25 mouse cellular contexts compared by ENCODE assay signal in the genomic region with DNA sequence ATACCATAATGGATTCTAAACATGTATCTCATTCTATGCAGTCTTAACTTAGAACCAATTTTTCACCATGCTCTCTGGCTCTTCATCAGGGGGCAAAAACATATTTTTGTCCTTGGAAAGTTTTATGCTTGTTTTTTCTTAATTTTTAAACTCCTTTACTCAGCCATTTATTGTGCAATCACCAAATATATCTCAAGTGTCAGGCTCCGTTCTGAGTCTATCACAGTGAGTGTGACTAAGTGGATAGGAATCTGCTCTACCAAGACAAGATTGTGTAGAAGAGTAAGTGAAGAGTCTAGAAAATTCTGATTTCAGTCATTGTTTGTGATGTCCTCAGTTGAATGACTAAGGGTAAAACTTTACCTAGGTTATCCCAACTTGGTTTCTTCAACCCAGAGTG.
DNase-seq lines count a peak whose midpoint lies in the region; ATAC-seq and TF ChIP-seq lines count a peak whose summit lies in the region.
"Had no signal": no experiment of that assay in that cellular context is flagged by ENCODE, and none has a peak within 500 bp of the region (broad histone marks: within the 10 kb centered on the region; RNA-seq: fewer than 3 reads in every experiment).

No protein-coding gene starts in this region.

- peak; percentile 12 to 29 for DNase-seq in heart, adult 9 months (ENCODE audit: low spot score in 2 of 2)
- no peak for DNase-seq in heart, postnatal 4 days
- peak; percentile 75 for DNase-seq in lung, postnatal 0 days (ENCODE audit: low spot score)
- DNase-seq in lung, postnatal 10 days: no peak
- peak; percentile 20 for DNase-seq in Muller cell, postnatal 12 days (ENCODE audit: inconsistent ontology term)
- DNase-seq in liver, embryonic 11.5 days (ENCODE audit: low spot score): no peak
- DNase-seq: cerebellum, adult 11 months; cerebellum, adult 9-11 months; gastrocnemius, postnatal 36 days; layer of hippocampus, adult 9-11 months; retina, postnatal 1 day; right cerebral cortex, postnatal 25 days had no signal

- no peaks in the 10 kb centered on the region for H3K4me1 ChIP-seq in lung, postnatal 0 days (ENCODE audit: insufficient read depth, low read depth, low read length)
- no peaks in the 10 kb centered on the region for H3K4me1 ChIP-seq in liver, embryonic 11.5 days (replicated peaks; ENCODE audit: control insufficient read depth, insufficient read depth, low read length)
- H3K4me1 ChIP-seq: embryonic facial prominence, embryonic 15.5 days; forebrain, embryonic 10.5 days; midbrain, embryonic 10.5 days had no signal

- WGBS in lung, postnatal 0 days: 24% methylated on average over 1 of the region's 1 CpGs
- WGBS in liver, embryonic 11.5 days: 48% methylated on average over 1 of the region's 1 CpGs

- TF ChIP-seq EP300 in lung, postnatal 0 days (IDR thresholded peaks at IDR 0.05): peak; percentile 32; the same call in 1 of the 2 replicates

- no peak for ATAC-seq in lung, postnatal 0 days
- no peak for ATAC-seq in liver, embryonic 11.5 days (replicated peaks; ENCODE audit: low FRiP score)
- no peak for ATAC-seq in frontal cortex, adult (ENCODE audit: low TSS enrichment)
- ATAC-seq: forebrain, embryonic 16.5 days; hindbrain, postnatal 0 days; intestine, embryonic 16.5 days; midbrain, embryonic 16.5 days had no signal

- H3K9me3 ChIP-seq in lung, postnatal 0 days (ENCODE audit: low read length): no peaks in the 10 kb centered on the region
- H3K9me3 ChIP-seq in liver, embryonic 11.5 days (ENCODE audit: control insufficient read depth, low read length): no peaks in the 10 kb centered on the region
- H3K9me3 ChIP-seq: embryonic facial prominence, embryonic 15.5 days; forebrain, embryonic 10.5 days; heart, embryonic 13.5 days; kidney, embryonic 15.5 days; midbrain, embryonic 10.5 days; neural tube, embryonic 13.5 days had no signal

- no peak overlapping the region for H3K4me3 ChIP-seq in lung, postnatal 0 days (ENCODE audit: low read depth, low read length)
- H3K4me3 ChIP-seq in liver, embryonic 11.5 days (ENCODE audit: low read depth, low read length): no peak overlapping the region
- H3K4me3 ChIP-seq: embryonic facial prominence, embryonic 15.5 days; forebrain, embryonic 10.5 days; heart, embryonic 13.5 days; kidney, embryonic 15.5 days; midbrain, embryonic 10.5 days; myocyte; neural tube, embryonic 13.5 days had no signal

- no peak for TF ChIP-seq CTCF in lung, postnatal 0 days (IDR thresholded peaks at IDR 0.05)

- no peaks in the 10 kb centered on the region; the same call in 1 of the 2 replicates for H3K36me3 ChIP-seq in lung, postnatal 0 days (ENCODE audit: insufficient read depth, low read length)
- no peaks in the 10 kb centered on the region for H3K36me3 ChIP-seq in liver, embryonic 11.5 days (ENCODE audit: control insufficient read depth, insufficient read depth, low read length)

- no peak overlapping the region for H3K4me2 ChIP-seq in lung, postnatal 0 days (replicated peaks; ENCODE audit: low read depth, low read length)
- H3K4me2 ChIP-seq in liver, embryonic 11.5 days: no peak overlapping the region
- H3K4me2 ChIP-seq: embryonic facial prominence, embryonic 15.5 days; heart, embryonic 13.5 days; kidney, embryonic 15.5 days; neural tube, embryonic 13.5 days had no signal

- no peaks in the 10 kb centered on the region for H3K27me3 ChIP-seq in lung, postnatal 0 days (replicated peaks; ENCODE audit: insufficient read depth, low read length)
- H3K27me3 ChIP-seq in liver, embryonic 11.5 days (replicated peaks; ENCODE audit: control insufficient read depth, insufficient read depth, low read length): no peaks in the 10 kb centered on the region
- H3K27me3 ChIP-seq: embryonic facial prominence, embryonic 15.5 days; heart, embryonic 13.5 days; kidney, embryonic 15.5 days; neural tube, embryonic 13.5 days had no signal

- H3K27ac ChIP-seq in lung, postnatal 0 days (ENCODE audit: low read length): no peak overlapping the region
- no peak overlapping the region for H3K27ac ChIP-seq in liver, embryonic 11.5 days (ENCODE audit: low read depth, low read length)
- H3K27ac ChIP-seq: embryonic facial prominence, embryonic 15.5 days; forebrain, embryonic 10.5 days; hindbrain, postnatal 0 days; liver, embryonic 14.5 days; midbrain, embryonic 10.5 days; neural tube, embryonic 13.5 days had no signal

- H3K9ac ChIP-seq in lung, postnatal 0 days (replicated peaks; ENCODE audit: low read depth): no peak overlapping the region
- H3K9ac ChIP-seq in liver, embryonic 11.5 days (ENCODE audit: low read depth, low read length): no peak overlapping the region
- H3K9ac ChIP-seq: embryonic facial prominence, embryonic 15.5 days; heart, embryonic 13.5 days; kidney, embryonic 15.5 days; liver, embryonic 14.5 days; neural tube, embryonic 13.5 days had no signal

Comparison
In these comparisons a context has a peak if more than half of its experiments do, and no peak if none do; other contexts are left out.
1. DNase-seq: peak in heart, adult 9 months (2 of 2), lung, postnatal 0 days (single experiment) and Muller cell, postnatal 12 days (single experiment); none in heart, postnatal 4 days (single experiment), lung, postnatal 10 days (single experiment) and liver, embryonic 11.5 days (single experiment).